Mouse (Mus musculus) limb, embryonic 13.5 days (tissue): ENCODE measurements around the gene Tgfbi. TPM values are rescaled to one million over a fixed set of nuclear protein-coding genes. Genes with fewer than 3 reads are reported as not detected.
A peak's percentile ranks its signal among the peaks of the same experiment; 100 is the strongest.

Source experiments
- ATAC-seq: fragments of 200-750 bp; cut with Nextera tagmentation; 2 replicates; pipeline ENCODE4 v1.8.0; 2017; ENCODE audit warnings: low read depth, moderate number of reproducible peaks, moderate TSS enrichment; ENCODE audit not compliant: low FRiP score
- H3K27ac ChIP-seq: fragments of 300-500 bp; sonication (generic); 2 replicates; pipeline ENCODE4 v1.5.1; 2015; ENCODE audit warnings: inconsistent platforms, mild to moderate bottlenecking, moderate library complexity
- H3K27me3 ChIP-seq: fragments of 300-500 bp; sonication (generic); 2 replicates; pipeline ENCODE4 v1.6.1; 2015; ENCODE audit warnings: mild to moderate bottlenecking, inconsistent platforms
- H3K36me3 ChIP-seq: fragments of 300-500 bp; sonication (generic); 2 replicates; pipeline ENCODE4 v1.6.1; 2015; ENCODE audit warnings: inconsistent platforms, mild to moderate bottlenecking, moderate library complexity
- H3K4me1 ChIP-seq: fragments of 300-500 bp; sonication (generic); 2 replicates; pipeline ENCODE4 v1.6.1; 2015; ENCODE audit warnings: inconsistent platforms
- H3K4me2 ChIP-seq: fragments of 300-500 bp; sonication (generic); replicated peaks from 2 replicates; pipeline ENCODE4 v1.6.1; 2015; ENCODE audit warnings: inconsistent platforms, mild to moderate bottlenecking, moderate library complexity
- H3K4me3 ChIP-seq: fragments of 300-500 bp; sonication (generic); 2 replicates; pipeline ENCODE4 v1.5.1; 2015; ENCODE audit warnings: moderate library complexity, mild to moderate bottlenecking, inconsistent platforms
- H3K9ac ChIP-seq: fragments of 300-500 bp; sonication (generic); 2 replicates; pipeline ENCODE4 v1.6.1; 2015; ENCODE audit warnings: mild to moderate bottlenecking, inconsistent platforms
- H3K9me3 ChIP-seq: fragments of 300-500 bp; sonication (generic); 2 replicates; pipeline ENCODE4 v1.6.1; 2016; ENCODE audit warnings: inconsistent platforms
- WGBS: fragments of 180-500 bp; shearing (Covaris S2); methylation state at CpG from one replicate; pipeline ENCODE4 v1.1.7; 2015; 5-methylcytosine and 5-hydroxymethylcytosine counted together
- polyA plus RNA-seq: library from polyadenylated mRNA; unstranded; fragments of >200 nt; fragmentation: Nextera tagmentation; extraction: Ambion mirVana; gene quantifications from 2 replicates; pipeline ENCODE4 v1.2.1, GENCODE M21; 2015

Tgfbi gene
- polyA plus RNA-seq, 1 experiment from 2014 or later: 183 TPM

DNA sequence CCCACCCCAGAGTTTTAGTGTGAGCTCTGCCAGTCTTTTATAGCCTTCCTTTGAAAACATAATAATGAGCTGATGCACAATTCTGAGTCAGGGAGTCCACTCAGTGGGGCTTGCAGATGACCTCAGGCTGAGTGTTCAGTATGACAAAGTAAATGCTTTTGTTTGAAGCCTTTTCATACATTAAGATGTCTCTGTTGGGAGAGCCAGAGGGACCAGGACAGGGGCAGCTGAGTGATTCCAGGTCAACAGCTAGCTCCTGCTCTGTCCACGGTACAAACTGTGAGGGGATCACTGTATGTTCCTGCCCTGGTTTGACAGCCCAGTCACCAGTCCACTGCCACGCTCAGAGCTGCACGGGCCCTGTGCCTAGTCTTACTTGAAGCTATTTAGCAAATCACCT is 26.6 kb upstream of the Tgfbi start:
- H3K27ac ChIP-seq: peak overlapping the region; percentile 96
- H3K27me3 ChIP-seq: no peaks in the 10 kb centered on the region
- ATAC-seq: no peak
- H3K4me2 ChIP-seq: no peak overlapping the region
- WGBS: 10% methylated on average over 3 of the region's 3 CpGs
- H3K36me3 ChIP-seq: no peaks in the 10 kb centered on the region
- no peaks in the 10 kb centered on the region for H3K9me3 ChIP-seq
- peaks cover 46% of the 10 kb centered on the region for H3K4me1 ChIP-seq
- H3K9ac ChIP-seq: 0 out of 2 replicates have a peak overlapping the region, but pooled peaks have one; percentile 39
- no peak overlapping the region for H3K4me3 ChIP-seq

DNA sequence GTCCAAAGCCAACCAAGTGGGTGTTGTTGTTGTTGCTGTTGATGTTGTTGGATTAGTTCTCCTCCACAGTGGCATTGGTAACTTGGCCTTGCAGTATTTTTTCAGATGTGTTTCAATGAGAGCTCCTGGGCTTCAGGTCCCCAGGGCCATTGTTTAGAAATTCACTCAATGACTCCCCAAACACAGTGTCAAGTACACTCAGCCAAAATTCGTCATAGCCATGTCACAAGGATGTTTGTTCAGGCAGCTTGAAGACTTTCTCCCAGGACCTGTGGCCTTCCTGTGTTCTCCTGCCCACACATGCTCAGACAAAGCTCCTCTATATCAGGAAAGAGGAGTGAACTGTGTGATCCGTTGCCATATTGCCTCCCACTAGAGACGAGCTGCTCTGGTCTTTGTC is 23.3 kb upstream of the Tgfbi start:
- no peaks in the 10 kb centered on the region for H3K27me3 ChIP-seq
- 78% methylated on average over 3 of the region's 3 CpGs for WGBS

DNA sequence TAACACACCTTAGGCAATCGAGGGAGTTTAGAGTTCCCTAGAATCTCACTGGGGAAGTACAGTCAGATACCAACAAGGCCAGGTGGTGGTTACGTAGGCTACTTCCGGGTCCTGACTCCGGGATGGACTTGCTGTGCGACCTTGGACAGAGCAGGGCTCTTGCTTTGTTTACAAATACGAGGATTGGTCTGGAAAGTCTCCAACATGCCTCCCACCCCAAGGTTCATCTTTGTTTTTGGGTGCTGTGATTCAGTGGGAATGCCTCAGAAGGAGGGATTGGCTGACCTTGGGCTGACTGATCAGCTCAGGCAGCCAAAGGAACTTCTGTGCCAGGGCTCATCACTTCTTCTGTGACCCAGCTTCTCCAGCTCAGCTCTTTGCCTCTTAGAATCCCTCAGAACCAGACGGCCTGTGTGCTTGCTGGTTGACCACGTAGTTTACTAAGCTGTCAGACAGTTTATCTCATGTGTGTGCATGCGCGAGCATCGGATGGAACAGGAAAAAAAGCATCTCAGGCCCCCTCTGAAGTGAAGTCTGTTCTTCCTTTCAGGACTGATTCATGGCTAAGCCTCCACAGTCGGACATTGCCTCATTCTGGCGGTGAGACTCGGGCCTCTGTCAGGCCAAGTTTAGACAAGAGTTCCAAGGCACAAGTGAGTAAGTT is 20.7 kb upstream of the Tgfbi start:
- Histone ChIP-seq H3K9me3 (no peaks in the 10 kb centered on the region), H3K9ac (no peak overlapping the region), H3K4me3 (no peak overlapping the region), H3K27ac (no peak overlapping the region), H3K27me3 (no peaks in the 10 kb centered on the region), H3K36me3 (no peaks in the 10 kb centered on the region), H3K4me1 (peaks cover 25% of the 10 kb centered on the region), H3K4me2 (no peak overlapping the region)
- no peak for ATAC-seq
- whole genome bisulfite sequencing: 80% methylated on average over 14 of the region's 14 CpGs

More for the DNA sequence above, 23.3 kb upstream of the Tgfbi start:
- Histone ChIP-seq H3K4me1 (peaks cover 39% of the 10 kb centered on the region), H3K4me3 (no peak overlapping the region), H3K27ac (no peak overlapping the region), H3K36me3 (no peaks in the 10 kb centered on the region), H3K9me3 (no peaks in the 10 kb centered on the region), H3K9ac (no peak overlapping the region), H3K4me2 (no peak overlapping the region)
- ATAC-seq: no peak

DNA sequence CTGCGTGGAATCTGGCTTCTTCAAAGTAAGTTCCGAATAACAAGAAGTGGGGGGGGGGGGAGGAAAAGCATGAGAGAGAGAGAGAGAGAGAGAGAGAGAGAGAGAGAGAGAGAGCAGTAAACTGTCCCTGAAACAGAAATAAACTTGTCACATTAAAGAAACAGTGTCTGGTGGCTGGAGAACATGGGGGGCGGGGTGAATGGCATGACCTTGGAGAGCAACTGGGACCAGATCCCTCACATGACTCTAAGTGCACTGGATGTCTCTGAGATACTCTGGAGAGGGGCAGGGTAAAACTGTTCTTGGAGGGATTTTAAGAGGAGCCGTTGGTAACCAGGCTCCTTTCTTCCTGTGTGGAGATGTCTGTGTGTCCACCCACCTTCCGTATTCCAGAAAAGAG is 19.1 kb upstream of the Tgfbi start:
- ATAC-seq: no peak
- 60% methylated on average over 5 of the region's 5 CpGs for WGBS

GRCm38 (mm10) chr13:56591191-56591590 is 18.1 kb upstream of the Tgfbi start:
- Histone ChIP-seq H3K27ac (0 out of 2 replicates have a peak overlapping the region, but pooled peaks have one; percentile 10), H3K9ac (no peak overlapping the region), H3K9me3 (no peaks in the 10 kb centered on the region), H3K4me3 (no peak overlapping the region), H3K4me1 (peaks cover 36% of the 10 kb centered on the region), H3K27me3 (no peaks in the 10 kb centered on the region), H3K36me3 (no peaks in the 10 kb centered on the region), H3K4me2 (no peak overlapping the region)
- ATAC-seq: no peak
- 90% methylated on average over 8 of the region's 8 CpGs for WGBS

More for the DNA sequence above, 19.1 kb upstream of the Tgfbi start:
- Histone ChIP-seq H3K9ac (no peak overlapping the region), H3K4me3 (no peak overlapping the region), H3K9me3 (no peaks in the 10 kb centered on the region), H3K27ac (no peak overlapping the region), H3K36me3 (no peaks in the 10 kb centered on the region), H3K4me1 (peaks cover 27% of the 10 kb centered on the region), H3K27me3 (no peaks in the 10 kb centered on the region), H3K4me2 (no peak overlapping the region)

DNA sequence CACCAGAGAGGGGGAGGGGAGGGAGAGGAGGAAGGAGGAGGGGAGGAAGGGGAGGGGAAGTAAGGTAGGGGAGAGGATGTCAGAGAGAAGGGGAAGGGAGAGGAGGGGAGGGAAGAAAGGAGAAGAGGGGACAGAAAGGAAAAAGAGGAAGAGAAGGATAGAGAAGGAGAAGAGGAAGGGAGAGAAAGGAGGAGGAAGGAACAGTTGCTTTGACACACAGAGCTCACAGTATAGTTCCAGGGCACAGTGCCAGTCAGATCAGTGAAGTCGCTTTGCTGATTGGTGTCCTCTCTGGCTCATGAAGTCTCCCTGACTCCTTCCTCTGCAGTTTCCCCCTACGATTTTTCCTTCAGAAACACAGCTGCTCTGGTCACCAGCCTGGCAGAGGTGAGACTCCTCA is 17.4 kb upstream of the Tgfbi start:
- no peak overlapping the region for H3K4me3 ChIP-seq
- peaks cover 42% of the 10 kb centered on the region for H3K4me1 ChIP-seq
- 72% methylated on average over 2 of the region's 2 CpGs for WGBS
- H3K27ac ChIP-seq: no peak overlapping the region
- no peak overlapping the region for H3K4me2 ChIP-seq
- H3K27me3 ChIP-seq: no peaks in the 10 kb centered on the region
- ATAC-seq: no peak
- H3K9me3 ChIP-seq: no peaks in the 10 kb centered on the region
- no peaks in the 10 kb centered on the region for H3K36me3 ChIP-seq
- no peak overlapping the region for H3K9ac ChIP-seq

- no peaks in the 10 kb centered on the region for H3K9me3 ChIP-seq
- no peak overlapping the region for H3K4me2 ChIP-seq
- no peaks in the 10 kb centered on the region for H3K36me3 ChIP-seq
- WGBS: 88% methylated on average over 5 of the region's 5 CpGs
- H3K4me1 ChIP-seq: peaks cover 53% of the 10 kb centered on the region
- 0 out of 2 replicates have a peak overlapping the region, but pooled peaks have one; percentile 73 for H3K27ac ChIP-seq
- H3K9ac ChIP-seq: no peak overlapping the region
- no peaks in the 10 kb centered on the region for H3K27me3 ChIP-seq
- no peak overlapping the region for H3K4me3 ChIP-seq
- no peak for ATAC-seq
These were observed 16.1 kb upstream of the Tgfbi start for GRCm38 (mm10) chr13:56593196-56593595.

DNA sequence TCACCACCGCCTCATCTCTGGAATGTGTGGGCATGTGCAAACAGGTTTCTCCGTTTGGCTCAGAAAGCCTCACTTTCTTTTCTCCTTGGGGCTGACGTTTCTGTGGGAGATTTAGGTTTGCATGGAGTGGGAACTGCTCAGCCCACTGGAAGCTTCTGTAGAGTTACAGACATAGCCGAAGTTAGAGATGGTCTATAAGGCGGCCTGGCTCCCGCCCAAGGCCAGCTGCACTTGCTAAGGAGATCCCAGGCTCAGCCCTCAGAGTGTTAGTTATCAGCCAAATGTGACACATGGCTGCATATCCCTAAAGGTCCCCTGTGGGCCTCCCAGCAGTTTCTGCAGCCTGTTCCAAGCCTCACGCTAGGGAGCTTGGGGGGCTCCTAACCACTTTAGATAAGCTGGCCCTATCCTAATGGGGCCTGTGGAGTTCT is 15.3 kb upstream of the Tgfbi start:
- Histone ChIP-seq H3K27me3 (no peaks in the 10 kb centered on the region), H3K36me3 (no peaks in the 10 kb centered on the region), H3K4me2 (no peak overlapping the region), H3K27ac (peak overlapping the region; percentile 73), H3K4me1 (peaks cover 59% of the 10 kb centered on the region), H3K9me3 (no peaks in the 10 kb centered on the region), H3K9ac (no peak overlapping the region), H3K4me3 (no peak overlapping the region)
- 0 out of 2 replicates have a peak, but pooled peaks have one; percentile 32 for ATAC-seq
- WGBS: 52% methylated on average over 7 of the region's 7 CpGs

GRCm38 (mm10) chr13:56595246-56595645 is 14.1 kb upstream of the Tgfbi start:
- Histone ChIP-seq H3K4me3 (no peak overlapping the region), H3K27ac (peak overlapping the region; percentile 33; the same call in 1 of the 2 replicates), H3K9me3 (no peaks in the 10 kb centered on the region), H3K4me1 (peaks cover 69% of the 10 kb centered on the region), H3K9ac (peak overlapping the region; percentile 39; the same call in 1 of the 2 replicates), H3K27me3 (no peaks in the 10 kb centered on the region), H3K36me3 (no peaks in the 10 kb centered on the region), H3K4me2 (no peak overlapping the region)
- 61% methylated on average over 8 of the region's 8 CpGs for WGBS
- ATAC-seq: no peak

DNA sequence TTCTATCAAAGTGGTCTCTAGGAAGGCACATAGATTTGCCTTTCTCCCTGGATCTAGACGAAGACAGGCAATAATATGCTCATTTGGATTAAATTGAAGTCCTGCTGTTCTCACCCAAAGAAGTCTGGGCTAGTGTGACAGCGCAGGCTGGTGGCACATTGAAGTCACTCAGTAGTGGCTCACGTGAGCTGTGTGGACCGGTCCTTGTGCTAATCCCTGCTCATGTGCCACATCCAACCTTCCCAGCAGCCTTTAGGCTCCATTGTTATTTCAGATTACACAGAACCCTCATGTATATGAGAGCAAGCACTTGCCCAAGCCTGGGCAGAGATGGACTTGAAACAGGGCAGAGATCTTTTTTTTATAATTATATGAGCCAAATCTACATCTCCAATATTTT is 12.0 kb upstream of the Tgfbi start:
- Histone ChIP-seq H3K4me3 (no peak overlapping the region), H3K36me3 (no peaks in the 10 kb centered on the region), H3K27ac (peak overlapping the region; percentile 55), H3K9me3 (no peaks in the 10 kb centered on the region), H3K27me3 (no peaks in the 10 kb centered on the region), H3K4me1 (peaks cover 86% of the 10 kb centered on the region), H3K4me2 (no peak overlapping the region), H3K9ac (no peak overlapping the region)
- no peak for ATAC-seq
- WGBS: 82% methylated on average over 4 of the region's 4 CpGs

DNA sequence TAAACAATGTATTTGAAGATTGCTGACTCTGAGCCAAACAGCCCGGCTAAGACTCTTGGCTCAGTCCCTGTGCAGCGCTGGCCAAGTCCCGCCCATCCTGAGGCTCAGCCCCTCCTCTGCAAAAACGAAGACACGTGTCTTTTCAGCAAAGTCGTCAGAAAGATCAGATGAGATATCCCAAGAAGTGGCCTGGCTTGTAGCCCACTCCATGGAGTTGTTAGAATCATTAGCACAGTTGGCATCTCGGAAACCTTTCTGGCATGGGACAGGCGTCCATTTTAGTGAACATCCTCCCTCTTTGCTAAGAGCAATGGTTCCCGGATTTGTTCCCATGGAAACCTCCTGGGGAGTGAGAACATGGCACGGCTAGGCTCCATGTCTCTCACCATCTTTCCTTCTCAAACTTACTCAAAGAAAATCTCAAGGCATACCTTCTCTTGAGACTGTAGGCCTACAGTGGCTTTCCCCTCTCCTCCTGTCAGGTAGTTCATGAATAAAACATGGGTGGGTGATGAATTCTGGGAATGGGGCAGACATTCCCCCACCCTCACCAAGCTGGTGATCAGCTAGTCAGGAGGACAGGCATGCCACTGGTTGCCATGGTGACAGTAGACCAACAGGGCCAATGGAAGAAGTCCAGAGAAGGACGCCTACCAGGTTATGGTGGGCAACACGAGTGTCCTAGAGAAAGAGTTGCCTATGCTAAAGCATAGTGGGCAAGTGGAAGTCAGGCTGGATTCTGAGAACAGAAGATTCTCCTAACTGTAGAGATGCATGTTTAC is 11.3 kb upstream of the Tgfbi start:
- Histone ChIP-seq H3K9ac (no peak overlapping the region), H3K9me3 (no peaks in the 10 kb centered on the region), H3K27me3 (no peaks in the 10 kb centered on the region), H3K4me2 (no peak overlapping the region), H3K4me3 (no peak overlapping the region), H3K27ac (no peak overlapping the region), H3K4me1 (peaks cover 92% of the 10 kb centered on the region), H3K36me3 (no peaks in the 10 kb centered on the region)
- no peak for ATAC-seq
- 57% methylated on average over 12 of the region's 12 CpGs for WGBS

DNA sequence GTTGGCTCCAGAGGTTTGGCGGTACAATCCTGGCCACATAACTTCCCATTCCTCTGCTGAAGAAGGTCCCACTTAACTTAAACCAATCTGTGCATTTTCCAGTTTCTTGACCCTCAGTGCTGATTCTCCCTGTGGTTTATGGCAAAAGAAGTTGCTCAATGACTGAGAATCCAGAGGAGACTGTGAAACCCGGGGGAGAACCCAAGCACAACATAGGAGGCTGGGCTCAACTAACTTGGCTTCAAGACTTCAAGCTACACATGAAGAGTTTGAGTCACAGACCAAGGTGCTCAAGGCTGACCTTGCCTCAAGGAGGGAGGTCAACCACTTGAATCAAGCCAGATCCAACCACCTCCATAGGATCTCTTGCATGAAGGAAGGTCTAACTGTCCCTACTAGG is 9.8 kb upstream of the Tgfbi start:
- peaks cover 82% of the 10 kb centered on the region for H3K4me1 ChIP-seq
- 88% methylated on average over 2 of the region's 2 CpGs for WGBS
- ATAC-seq: no peak

More for the DNA sequence above, 9.8 kb upstream of the Tgfbi start:
- Histone ChIP-seq H3K27ac (peak overlapping the region; percentile 92; the same call in 1 of the 2 replicates), H3K27me3 (no peaks in the 10 kb centered on the region), H3K9ac (no peak overlapping the region), H3K9me3 (no peaks in the 10 kb centered on the region), H3K4me3 (no peak overlapping the region), H3K4me2 (no peak overlapping the region), H3K36me3 (no peaks in the 10 kb centered on the region)
